Mouse (Mus musculus) stomach, embryonic 15.5 days (tissue): ENCODE data around the gene Rnf157. TPM values are rescaled to one million over a fixed set of nuclear protein-coding genes. Genes with fewer than 3 reads are reported as not detected.

Experiments
- ATAC-seq: fragments of 200-750 bp; cut with Nextera tagmentation; 2 replicates; pipeline ENCODE4 v1.8.0; 2017; ENCODE audit warnings: low read depth, moderate number of reproducible peaks, moderate TSS enrichment; ENCODE audit not compliant: insufficient read depth, low FRiP score
- H3K27ac ChIP-seq: fragments of 300-500 bp; sonication (generic); 2 replicates; pipeline ENCODE4 v1.5.1; 2015; ENCODE audit warnings: mild to moderate bottlenecking, inconsistent platforms
- H3K27me3 ChIP-seq: fragments of 300-500 bp; sonication (generic); replicated peaks from 2 replicates; pipeline ENCODE4 v1.6.1; 2015; ENCODE audit warnings: inconsistent platforms
- H3K36me3 ChIP-seq: fragments of 300-500 bp; sonication (generic); 2 replicates; pipeline ENCODE4 v1.6.1; 2015; ENCODE audit warnings: inconsistent platforms
- H3K4me1 ChIP-seq: fragments of 300-500 bp; sonication (generic); 2 replicates; pipeline ENCODE4 v1.6.1; 2015; ENCODE audit warnings: inconsistent platforms
- H3K4me2 ChIP-seq: fragments of 300-500 bp; sonication (generic); 2 replicates; pipeline ENCODE4 v1.6.1; 2015; ENCODE audit warnings: mild to moderate bottlenecking, inconsistent platforms
- H3K4me3 ChIP-seq: fragments of 300-500 bp; sonication (generic); replicated peaks from 2 replicates; pipeline ENCODE4 v1.5.1; 2015; ENCODE audit warnings: inconsistent platforms
- H3K9ac ChIP-seq: fragments of 300-500 bp; sonication (generic); 2 replicates; pipeline ENCODE4 v1.6.1; 2015; ENCODE audit warnings: inconsistent platforms
- H3K9me3 ChIP-seq: fragments of 300-500 bp; sonication (generic); 2 replicates; pipeline ENCODE4 v1.6.1; 2016; ENCODE audit warnings: inconsistent platforms
- WGBS: fragments of 180-500 bp; shearing (Covaris S2); methylation state at CpG from one replicate; pipeline ENCODE4 v1.1.7; 2015; 5-methylcytosine and 5-hydroxymethylcytosine counted together
- polyA plus RNA-seq: library from polyadenylated mRNA; unstranded; fragments of >200 nt; fragmentation: Nextera tagmentation; extraction: Ambion mirVana; gene quantifications from 2 replicates; pipeline ENCODE4 v1.2.1, GENCODE M21; 2015

Rnf157 gene
- polyA plus RNA-seq, 1 experiment from 2014 or later = 14.5 TPM

- no peak for ATAC-seq
- Histone ChIP-seq H3K9ac (no peak overlapping the region), H3K27ac (no peak overlapping the region), H3K4me1 (peaks cover 13% of the 10 kb centered on the region; the same call in 1 of the 2 replicates), H3K4me3 (no peak overlapping the region), H3K36me3 (0 out of 2 replicates have a peak, but pooled peaks cover 8% of the 10 kb centered on the region), H3K9me3 (no peaks in the 10 kb centered on the region), H3K4me2 (no peak overlapping the region), H3K27me3 (0 out of 2 replicates have a peak, but pooled peaks cover 6% of the 10 kb centered on the region)
- 72% methylated on average over 15 of the region's 15 CpGs for WGBS
Observed at GRCm38 (mm10) chr11:116442129-116442866, 29.5 kb upstream of the Rnf157 start.

- no peak; the same call in 1 of the 2 replicates for ATAC-seq
- 65% methylated on average over 7 of the region's 7 CpGs for WGBS
- H3K27ac ChIP-seq = no peak overlapping the region; the same call in 1 of the 2 replicates
Observed at GRCm38 (mm10) chr11:116440408-116441068, 27.7 kb upstream of the Rnf157 start.

GRCm38 (mm10) chr11:116439269-116440240, 26.7 kb upstream of the Rnf157 start:
- no peak for ATAC-seq

More at GRCm38 (mm10) chr11:116440408-116441068, 27.7 kb upstream of the Rnf157 start:
- H3K4me1 ChIP-seq = peaks cover 18% of the 10 kb centered on the region
- no peak overlapping the region for H3K4me3 ChIP-seq
- no peaks in the 10 kb centered on the region for H3K9me3 ChIP-seq
- no peak overlapping the region for H3K9ac ChIP-seq
- H3K27me3 ChIP-seq = no peaks in the 10 kb centered on the region
- H3K36me3 ChIP-seq = 0 out of 2 replicates have a peak, but pooled peaks cover 8% of the 10 kb centered on the region
- no peak overlapping the region for H3K4me2 ChIP-seq

GRCm38 (mm10) chr11:116437541-116437940, 24.7 kb upstream of the Rnf157 start:
- Histone ChIP-seq H3K9me3 (no peaks in the 10 kb centered on the region), H3K4me3 (no peak overlapping the region), H3K4me2 (0 out of 2 replicates have a peak overlapping the region, but pooled peaks have one; percentile 61), H3K9ac (no peak overlapping the region), H3K4me1 (peaks cover 24% of the 10 kb centered on the region), H3K27me3 (no peaks in the 10 kb centered on the region), H3K27ac (no peak overlapping the region), H3K36me3 (0 out of 2 replicates have a peak, but pooled peaks cover 8% of the 10 kb centered on the region)
- ATAC-seq = no peak
- WGBS = 80% methylated on average over 11 of the region's 11 CpGs

More at GRCm38 (mm10) chr11:116439269-116440240, 26.7 kb upstream of the Rnf157 start:
- Histone ChIP-seq H3K4me1 (peaks cover 21% of the 10 kb centered on the region), H3K4me3 (no peak overlapping the region), H3K4me2 (no peak overlapping the region), H3K27me3 (no peaks in the 10 kb centered on the region), H3K9me3 (no peaks in the 10 kb centered on the region), H3K36me3 (0 out of 2 replicates have a peak, but pooled peaks cover 8% of the 10 kb centered on the region), H3K9ac (no peak overlapping the region), H3K27ac (no peak overlapping the region; the same call in 1 of the 2 replicates)
- 73% methylated on average over 19 of the region's 19 CpGs for WGBS

- no peak for ATAC-seq
- Histone ChIP-seq H3K36me3 (0 out of 2 replicates have a peak, but pooled peaks cover 8% of the 10 kb centered on the region), H3K4me2 (peak overlapping the region; percentile 61), H3K9ac (no peak overlapping the region), H3K9me3 (no peaks in the 10 kb centered on the region), H3K27ac (peak overlapping the region; percentile 33), H3K4me3 (no peak overlapping the region), H3K4me1 (peaks cover 28% of the 10 kb centered on the region), H3K27me3 (no peaks in the 10 kb centered on the region)
- 37% methylated on average over 4 of the region's 4 CpGs for WGBS
Observed at GRCm38 (mm10) chr11:116436725-116437331, 24.0 kb upstream of the Rnf157 start.

GRCm38 (mm10) chr11:116435992-116436724, 23.3 kb upstream of the Rnf157 start:
- ATAC-seq = no peak
- H3K4me1 ChIP-seq = peaks cover 28% of the 10 kb centered on the region
- peak overlapping the region; percentile 68; the same call in 1 of the 2 replicates for H3K4me3 ChIP-seq
- H3K4me2 ChIP-seq = peak overlapping the region; percentile 61
- H3K36me3 ChIP-seq = 0 out of 2 replicates have a peak, but pooled peaks cover 8% of the 10 kb centered on the region
- no peak overlapping the region; the same call in 1 of the 2 replicates for H3K9ac ChIP-seq
- 46% methylated on average over 5 of the region's 5 CpGs for WGBS
- no peaks in the 10 kb centered on the region for H3K9me3 ChIP-seq
- H3K27me3 ChIP-seq = no peaks in the 10 kb centered on the region
- peak overlapping the region; percentile 33; the same call in 1 of the 2 replicates for H3K27ac ChIP-seq

GRCm38 (mm10) chr11:116434967-116435752, 22.3 kb upstream of the Rnf157 start:
- H3K36me3 ChIP-seq = 0 out of 2 replicates have a peak, but pooled peaks cover 5% of the 10 kb centered on the region
- H3K4me2 ChIP-seq = peak overlapping the region; percentile 61
- H3K9ac ChIP-seq = peak overlapping the region; percentile 70; the same call in 1 of the 2 replicates
- peak overlapping the region; percentile 68 for H3K4me3 ChIP-seq
- H3K4me1 ChIP-seq = peaks cover 35% of the 10 kb centered on the region
- no peaks in the 10 kb centered on the region for H3K27me3 ChIP-seq
- no peak for ATAC-seq
- peak overlapping the region; percentile 85 for H3K27ac ChIP-seq
- H3K9me3 ChIP-seq = no peaks in the 10 kb centered on the region
- 41% methylated on average over 12 of the region's 12 CpGs for WGBS

- H3K27ac ChIP-seq = peak overlapping the region; percentile 85
- under 1% methylated on average over 47 of the region's 67 CpGs for WGBS
- H3K9me3 ChIP-seq = no peaks in the 10 kb centered on the region
- H3K4me3 ChIP-seq = peak overlapping the region; percentile 68
- H3K4me1 ChIP-seq = peaks cover 40% of the 10 kb centered on the region
- peak overlapping the region; percentile 61 for H3K4me2 ChIP-seq
- H3K27me3 ChIP-seq = no peaks in the 10 kb centered on the region
- H3K36me3 ChIP-seq = 0 out of 2 replicates have a peak, but pooled peaks cover 4% of the 10 kb centered on the region
- no peak for ATAC-seq
- H3K9ac ChIP-seq = peak overlapping the region; percentile 70
Observed at GRCm38 (mm10) chr11:116434287-116434966, 21.6 kb upstream of the Rnf157 start.
